Mouse (Mus musculus) liver, embryonic 15.5 days (tissue): ENCODE measurements at regions not wholly inside any gene's neighbourhood (a gene's known extent, or its start where the extent isn't known, plus 50 kb on each side); places are given as distances from the start of the nearest gene placed in this dataset.
"Not testable (repeated sequence)": the region's sequence is repeated elsewhere in the genome, so short reads cannot be mapped to it uniquely, and the experiment has no call there.

ENCODE experiments used
- ATAC-seq: fragments of 200-750 bp; cut with Nextera tagmentation; 2 replicates; pipeline ENCODE4 v1.8.0; 2017; ENCODE audit warnings: moderate number of reproducible peaks, mild to moderate bottlenecking, moderate library complexity; ENCODE audit not compliant: insufficient read depth
- H3K27ac ChIP-seq: fragments of 300-500 bp; sonication (generic); replicated peaks from 2 replicates; pipeline ENCODE4 v1.5.1; 2015; ENCODE audit warnings: mild to moderate bottlenecking, inconsistent platforms
- H3K27me3 ChIP-seq: fragments of 300-500 bp; sonication (generic); 2 replicates; pipeline ENCODE4 v1.6.1; 2015; ENCODE audit warnings: mild to moderate bottlenecking, inconsistent platforms
- H3K36me3 ChIP-seq: fragments of 300-500 bp; sonication (generic); replicated peaks from 2 replicates; pipeline ENCODE4 v1.6.1; 2015; ENCODE audit warnings: moderate library complexity, mild to moderate bottlenecking, inconsistent platforms
- H3K4me1 ChIP-seq: fragments of 300-500 bp; sonication (generic); replicated peaks from 2 replicates; pipeline ENCODE4 v1.6.1; 2015; ENCODE audit warnings: inconsistent platforms
- H3K4me2 ChIP-seq: fragments of 300-500 bp; sonication (generic); 2 replicates; pipeline ENCODE4 v1.6.1; 2015; ENCODE audit warnings: moderate library complexity, mild to moderate bottlenecking, inconsistent platforms
- H3K4me3 ChIP-seq: fragments of 300-500 bp; sonication (generic); replicated peaks from 2 replicates; pipeline ENCODE4 v1.5.1; 2015; ENCODE audit warnings: mild to moderate bottlenecking, inconsistent platforms
- H3K9ac ChIP-seq: fragments of 300-500 bp; sonication (generic); 2 replicates; pipeline ENCODE4 v1.6.1; 2015; ENCODE audit warnings: moderate library complexity, mild to moderate bottlenecking, inconsistent platforms
- H3K9me3 ChIP-seq: fragments of 300-500 bp; sonication (generic); replicated peaks from 2 replicates; pipeline ENCODE4 v1.6.1; 2016; ENCODE audit warnings: inconsistent platforms
- WGBS: fragments of 180-500 bp; shearing (Covaris S2); methylation state at CpG from one replicate; pipeline ENCODE4 v1.1.7; 2015; ENCODE audit warnings: mixed read lengths; ENCODE audit not compliant: insufficient replicate concordance; 5-methylcytosine and 5-hydroxymethylcytosine counted together

- Histone ChIP-seq H3K9ac (no peak overlapping the region), H3K4me3 (no peak overlapping the region), H3K9me3 (no peaks in the 10 kb centered on the region), H3K4me1 (peaks cover 42% of the 10 kb centered on the region), H3K36me3 (no peaks in the 10 kb centered on the region), H3K4me2 (no peak overlapping the region), H3K27ac (no peak overlapping the region), H3K27me3 (no peaks in the 10 kb centered on the region)
- no peak for ATAC-seq
- 53% methylated on average over 3 of the region's 3 CpGs for WGBS
Measured at GRCm38 (mm10) chr5:148687827-148688226, 135.2 kb upstream of the Ubl3 start.

GRCm38 (mm10) chr5:148684216-148684615 lies 131.6 kb upstream of the Ubl3 start:
- Histone ChIP-seq H3K4me1 (peaks cover 18% of the 10 kb centered on the region), H3K36me3 (no peaks in the 10 kb centered on the region), H3K4me3 (no peak overlapping the region), H3K9me3 (no peaks in the 10 kb centered on the region), H3K9ac (no peak overlapping the region), H3K27me3 (no peaks in the 10 kb centered on the region), H3K4me2 (no peak overlapping the region), H3K27ac (no peak overlapping the region)
- WGBS, result 69% methylated on average over 11 of the region's 11 CpGs
- no peak for ATAC-seq

GRCm38 (mm10) chr5:148682553-148682952 lies 130.0 kb upstream of the Ubl3 start:
- ATAC-seq, result no peak
- peaks cover 1% of the 10 kb centered on the region for H3K4me1 ChIP-seq

GRCm38 (mm10) chr5:148680341-148680740 lies 127.8 kb upstream of the Ubl3 start:
- H3K4me2 ChIP-seq, result no peak overlapping the region
- no peaks in the 10 kb centered on the region; the same call in 1 of the 2 replicates for H3K4me1 ChIP-seq
- no peaks in the 10 kb centered on the region for H3K36me3 ChIP-seq
- no peaks in the 10 kb centered on the region for H3K27me3 ChIP-seq
- ATAC-seq, result no peak
- no peak overlapping the region for H3K4me3 ChIP-seq
- WGBS, result 53% methylated on average over 5 of the region's 5 CpGs
- H3K27ac ChIP-seq, result no peak overlapping the region
- no peak overlapping the region for H3K9ac ChIP-seq
- no peaks in the 10 kb centered on the region for H3K9me3 ChIP-seq

More at GRCm38 (mm10) chr5:148682553-148682952, 130.0 kb upstream of the Ubl3 start:
- WGBS, result 90% methylated on average over 6 of the region's 6 CpGs
- no peaks in the 10 kb centered on the region for H3K9me3 ChIP-seq
- no peak overlapping the region for H3K4me2 ChIP-seq
- no peaks in the 10 kb centered on the region for H3K36me3 ChIP-seq
- H3K27me3 ChIP-seq, result no peaks in the 10 kb centered on the region
- H3K27ac ChIP-seq, result no peak overlapping the region
- H3K4me3 ChIP-seq, result no peak overlapping the region
- H3K9ac ChIP-seq, result no peak overlapping the region

GRCm38 (mm10) chr5:148679586-148679985 lies 127.0 kb upstream of the Ubl3 start:
- Histone ChIP-seq H3K36me3 (no peaks in the 10 kb centered on the region), H3K27me3 (no peaks in the 10 kb centered on the region), H3K9me3 (no peaks in the 10 kb centered on the region), H3K4me3 (no peak overlapping the region), H3K4me2 (no peak overlapping the region), H3K9ac (no peak overlapping the region), H3K4me1 (no peaks in the 10 kb centered on the region; the same call in 1 of the 2 replicates), H3K27ac (no peak overlapping the region)
- WGBS, result 41% methylated on average over 4 of the region's 4 CpGs
- ATAC-seq, result no peak

GRCm38 (mm10) chr5:148678285-148678937 lies 125.8 kb upstream of the Ubl3 start:
- not testable (repeated sequence) for H3K27me3 ChIP-seq, H3K4me3 ChIP-seq, H3K36me3 ChIP-seq, ATAC-seq, H3K4me2 ChIP-seq, H3K9me3 ChIP-seq, H3K9ac ChIP-seq, H3K4me1 ChIP-seq, H3K27ac ChIP-seq
- 70% methylated on average over 12 of the region's 12 CpGs for WGBS

- ATAC-seq, result no peak
- H3K27ac ChIP-seq, result peak overlapping the region; percentile 51
- no peaks in the 10 kb centered on the region for H3K27me3 ChIP-seq
- H3K4me2 ChIP-seq, result no peak overlapping the region; the same call in 1 of the 2 replicates
- H3K36me3 ChIP-seq, result no peaks in the 10 kb centered on the region
- H3K4me3 ChIP-seq, result no peak overlapping the region
- WGBS, result 46% methylated on average over 12 of the region's 12 CpGs
- 0 out of 2 replicates have a peak, but pooled peaks cover 3% of the 10 kb centered on the region for H3K9me3 ChIP-seq
- no peak overlapping the region for H3K9ac ChIP-seq
- H3K4me1 ChIP-seq, result no peaks in the 10 kb centered on the region; the same call in 1 of the 2 replicates
Measured at GRCm38 (mm10) chr5:148674281-148674680, 121.7 kb upstream of the Ubl3 start.

- no peak overlapping the region for H3K4me2 ChIP-seq
- no peak overlapping the region for H3K9ac ChIP-seq
- no peaks in the 10 kb centered on the region for H3K36me3 ChIP-seq
- no peaks in the 10 kb centered on the region for H3K4me1 ChIP-seq
- H3K4me3 ChIP-seq, result no peak overlapping the region
- 0 out of 2 replicates have a peak, but pooled peaks cover 3% of the 10 kb centered on the region for H3K9me3 ChIP-seq
- WGBS, result 77% methylated on average over 15 of the region's 15 CpGs
- no peak for ATAC-seq
- H3K27me3 ChIP-seq, result peaks cover 15% of the 10 kb centered on the region; the same call in 1 of the 2 replicates
- no peak overlapping the region for H3K27ac ChIP-seq
Measured at GRCm38 (mm10) chr5:148662281-148662741, 109.7 kb upstream of the Ubl3 start.

GRCm38 (mm10) chr5:148661120-148661519 lies 108.5 kb upstream of the Ubl3 start:
- no peak overlapping the region for H3K9ac ChIP-seq
- H3K27me3 ChIP-seq, result 0 out of 2 replicates have a peak, but pooled peaks cover 6% of the 10 kb centered on the region
- WGBS, result 60% methylated on average over 4 of the region's 4 CpGs
- 0 out of 2 replicates have a peak, but pooled peaks cover 3% of the 10 kb centered on the region for H3K9me3 ChIP-seq
- H3K36me3 ChIP-seq, result no peaks in the 10 kb centered on the region
- H3K4me3 ChIP-seq, result no peak overlapping the region
- H3K27ac ChIP-seq, result no peak overlapping the region
- no peaks in the 10 kb centered on the region for H3K4me1 ChIP-seq
- no peak overlapping the region for H3K4me2 ChIP-seq
- ATAC-seq, result no peak

GRCm38 (mm10) chr5:148657936-148658640 lies 105.5 kb upstream of the Ubl3 start:
- Histone ChIP-seq H3K4me3 (no peak overlapping the region), H3K9me3 (0 out of 2 replicates have a peak, but pooled peaks cover 3% of the 10 kb centered on the region), H3K27ac (no peak overlapping the region), H3K27me3 (no peaks in the 10 kb centered on the region), H3K4me2 (no peak overlapping the region), H3K4me1 (no peaks in the 10 kb centered on the region), H3K9ac (no peak overlapping the region; the same call in 1 of the 2 replicates), H3K36me3 (no peaks in the 10 kb centered on the region)
- no peak for ATAC-seq
- WGBS, result 48% methylated on average over 4 of the region's 4 CpGs

- WGBS, result 21% methylated on average over 7 of the region's 7 CpGs
- peak; percentile 36; the same call in 1 of the 2 replicates for ATAC-seq
- Histone ChIP-seq H3K36me3 (no peaks in the 10 kb centered on the region), H3K4me1 (no peaks in the 10 kb centered on the region), H3K4me3 (peak overlapping the region; percentile 22; the same call in 1 of the 2 replicates), H3K4me2 (0 out of 2 replicates have a peak overlapping the region, but pooled peaks have one; percentile 16), H3K9me3 (no peaks in the 10 kb centered on the region), H3K27me3 (no peaks in the 10 kb centered on the region), H3K27ac (peak overlapping the region; percentile 49), H3K9ac (no peak overlapping the region)
Measured at GRCm38 (mm10) chr5:148652525-148653243, 100.1 kb upstream of the Ubl3 start.
